Mouse (Mus musculus) midbrain, embryonic 12.5 days (tissue): ENCODE results near the gene Smyd3. TPM values are rescaled to one million over a fixed set of nuclear protein-coding genes. Genes with fewer than 3 reads are reported as not detected.
A peak's percentile ranks its signal among the peaks of the same experiment; 100 is the strongest.

Source experiments
- ATAC-seq: fragments of 200-750 bp; cut with Nextera tagmentation; 2 replicates; pipeline ENCODE4 v1.8.0; 2017; ENCODE audit warnings: low read depth, moderate TSS enrichment, moderate library complexity; ENCODE audit not compliant: low FRiP score
- H3K27ac ChIP-seq: fragments of 300-500 bp; sonication (generic); replicated peaks from 2 replicates; pipeline ENCODE4 v1.5.1; 2016; ENCODE audit warnings: mild to moderate bottlenecking
- H3K27me3 ChIP-seq: fragments of 300-500 bp; sonication (generic); 2 replicates; pipeline ENCODE4 v1.6.1; 2016; ENCODE audit warnings: mild to moderate bottlenecking
- H3K36me3 ChIP-seq: fragments of 300-500 bp; sonication (generic); 2 replicates; pipeline ENCODE4 v1.6.1; 2016
- H3K4me1 ChIP-seq: fragments of 300-500 bp; sonication (generic); 2 replicates; pipeline ENCODE4 v1.6.1; 2016
- H3K4me2 ChIP-seq: fragments of 300-500 bp; sonication (generic); replicated peaks from 2 replicates; pipeline ENCODE4 v1.6.1; 2016; ENCODE audit warnings: mild to moderate bottlenecking, moderate library complexity
- H3K4me3 ChIP-seq: fragments of 300-500 bp; sonication (generic); 2 replicates; pipeline ENCODE4 v1.5.1; 2016; ENCODE audit warnings: mild to moderate bottlenecking
- H3K9ac ChIP-seq: fragments of 300-500 bp; sonication (generic); replicated peaks from 2 replicates; pipeline ENCODE4 v1.6.1; 2016; ENCODE audit warnings: mild to moderate bottlenecking, moderate library complexity
- H3K9me3 ChIP-seq: fragments of 300-500 bp; sonication (generic); 2 replicates; pipeline ENCODE4 v1.6.1; 2016; ENCODE audit warnings: mild to moderate bottlenecking
- WGBS: fragments of 180-500 bp; shearing (Covaris S2); methylation state at CpG from one replicate; pipeline ENCODE4 v1.1.7; 2016; 5-methylcytosine and 5-hydroxymethylcytosine counted together
- polyA plus RNA-seq: library from polyadenylated mRNA; unstranded; fragments of >200 nt; fragmentation: Nextera tagmentation; extraction: Ambion mirVana; gene quantifications from 2 replicates; pipeline ENCODE4 v1.2.1, GENCODE M21; 2016

The Smyd3 gene
- polyA plus RNA-seq, 1 experiment from 2014 or later: 14.3 TPM

- Histone ChIP-seq H3K27me3 (no peaks in the 10 kb centered on the region), H3K36me3 (no peaks in the 10 kb centered on the region), H3K27ac (no peak overlapping the region), H3K4me2 (no peak overlapping the region), H3K9me3 (no peaks in the 10 kb centered on the region), H3K4me1 (peaks cover 4% of the 10 kb centered on the region; the same call in 1 of the 2 replicates), H3K9ac (no peak overlapping the region), H3K4me3 (no peak overlapping the region)
- WGBS: 89% methylated on average over 7 of the region's 7 CpGs
- ATAC-seq: no peak
These were observed 444.0 kb downstream of the Smyd3 start for GRCm38 (mm10) chr1:179073846-179074245.

GRCm38 (mm10) chr1:179072935-179073654, 444.7 kb downstream of the Smyd3 start:
- Histone ChIP-seq H3K9ac (no peak overlapping the region), H3K27ac (no peak overlapping the region), H3K4me1 (peaks cover 4% of the 10 kb centered on the region; the same call in 1 of the 2 replicates), H3K27me3 (no peaks in the 10 kb centered on the region), H3K9me3 (no peaks in the 10 kb centered on the region), H3K4me2 (no peak overlapping the region), H3K36me3 (no peaks in the 10 kb centered on the region), H3K4me3 (no peak overlapping the region)
- WGBS: 59% methylated on average over 11 of the region's 11 CpGs
- ATAC-seq: no peak

- Histone ChIP-seq H3K36me3 (no peaks in the 10 kb centered on the region), H3K27me3 (no peaks in the 10 kb centered on the region), H3K27ac (no peak overlapping the region), H3K9me3 (no peaks in the 10 kb centered on the region), H3K9ac (no peak overlapping the region), H3K4me2 (no peak overlapping the region), H3K4me3 (no peak overlapping the region), H3K4me1 (peaks cover 4% of the 10 kb centered on the region; the same call in 1 of the 2 replicates)
- no peak for ATAC-seq
- 32% methylated on average over 1 of the region's 1 CpGs for WGBS
These were observed 445.4 kb downstream of the Smyd3 start for GRCm38 (mm10) chr1:179072406-179072805.

GRCm38 (mm10) chr1:179068990-179069389, 448.9 kb downstream of the Smyd3 start:
- H3K27ac ChIP-seq: no peak overlapping the region
- peaks cover 14% of the 10 kb centered on the region for H3K4me1 ChIP-seq
- 77% methylated on average over 1 of the region's 1 CpGs for WGBS
- no peak for ATAC-seq
- no peak overlapping the region for H3K9ac ChIP-seq
- H3K27me3 ChIP-seq: no peaks in the 10 kb centered on the region
- no peaks in the 10 kb centered on the region for H3K36me3 ChIP-seq
- H3K4me2 ChIP-seq: no peak overlapping the region
- H3K9me3 ChIP-seq: no peaks in the 10 kb centered on the region
- no peak overlapping the region for H3K4me3 ChIP-seq

GRCm38 (mm10) chr1:179065294-179065601, 452.6 kb downstream of the Smyd3 start:
- peaks cover 30% of the 10 kb centered on the region for H3K4me1 ChIP-seq
- no peak overlapping the region for H3K27ac ChIP-seq
- no peak overlapping the region for H3K4me3 ChIP-seq
- ATAC-seq: no peak
- H3K9me3 ChIP-seq: no peaks in the 10 kb centered on the region
- H3K36me3 ChIP-seq: no peaks in the 10 kb centered on the region
- 36% methylated on average over 2 of the region's 2 CpGs for WGBS
- no peaks in the 10 kb centered on the region for H3K27me3 ChIP-seq
- no peak overlapping the region for H3K4me2 ChIP-seq
- H3K9ac ChIP-seq: no peak overlapping the region

GRCm38 (mm10) chr1:179064601-179065293, 453.1 kb downstream of the Smyd3 start:
- no peaks in the 10 kb centered on the region for H3K36me3 ChIP-seq
- no peak overlapping the region for H3K4me3 ChIP-seq
- no peak overlapping the region for H3K27ac ChIP-seq
- no peak overlapping the region for H3K9ac ChIP-seq
- 81% methylated on average over 14 of the region's 14 CpGs for WGBS
- no peaks in the 10 kb centered on the region for H3K9me3 ChIP-seq
- H3K4me2 ChIP-seq: no peak overlapping the region
- peaks cover 35% of the 10 kb centered on the region for H3K4me1 ChIP-seq
- 0 out of 2 replicates have a peak, but pooled peaks cover 1% of the 10 kb centered on the region for H3K27me3 ChIP-seq
- no peak for ATAC-seq

- no peak overlapping the region for H3K27ac ChIP-seq
- H3K9ac ChIP-seq: no peak overlapping the region
- H3K4me3 ChIP-seq: no peak overlapping the region
- 0 out of 2 replicates have a peak, but pooled peaks cover 6% of the 10 kb centered on the region for H3K27me3 ChIP-seq
- ATAC-seq: 0 out of 2 replicates have a peak, but pooled peaks have one; percentile 27
- 44% methylated on average over 9 of the region's 9 CpGs for WGBS
- H3K36me3 ChIP-seq: no peaks in the 10 kb centered on the region
- H3K4me2 ChIP-seq: no peak overlapping the region
- H3K9me3 ChIP-seq: no peaks in the 10 kb centered on the region
- peaks cover 36% of the 10 kb centered on the region for H3K4me1 ChIP-seq
These were observed 456.1 kb downstream of the Smyd3 start for GRCm38 (mm10) chr1:179061759-179062168.

GRCm38 (mm10) chr1:179061053-179061452, 456.8 kb downstream of the Smyd3 start:
- no peak for ATAC-seq
- H3K27ac ChIP-seq: no peak overlapping the region
- WGBS: 77% methylated on average over 4 of the region's 4 CpGs

GRCm38 (mm10) chr1:179060113-179060955, 457.5 kb downstream of the Smyd3 start:
- Histone ChIP-seq H3K4me3 (no peak overlapping the region), H3K4me2 (no peak overlapping the region), H3K9me3 (no peaks in the 10 kb centered on the region), H3K4me1 (peaks cover 31% of the 10 kb centered on the region), H3K27ac (no peak overlapping the region), H3K9ac (no peak overlapping the region), H3K36me3 (no peaks in the 10 kb centered on the region), H3K27me3 (0 out of 2 replicates have a peak, but pooled peaks cover 6% of the 10 kb centered on the region)
- WGBS: 54% methylated on average over 18 of the region's 18 CpGs
- ATAC-seq: peak; percentile 60; the same call in 1 of the 2 replicates

More at GRCm38 (mm10) chr1:179061053-179061452, 456.8 kb downstream of the Smyd3 start:
- Histone ChIP-seq H3K36me3 (no peaks in the 10 kb centered on the region), H3K9ac (no peak overlapping the region), H3K4me1 (peaks cover 36% of the 10 kb centered on the region), H3K27me3 (0 out of 2 replicates have a peak, but pooled peaks cover 6% of the 10 kb centered on the region), H3K4me3 (no peak overlapping the region), H3K9me3 (no peaks in the 10 kb centered on the region), H3K4me2 (no peak overlapping the region)

- no peaks in the 10 kb centered on the region for H3K36me3 ChIP-seq
- H3K4me3 ChIP-seq: no peak overlapping the region
- H3K4me1 ChIP-seq: peaks cover 31% of the 10 kb centered on the region
- no peak overlapping the region for H3K27ac ChIP-seq
- H3K9ac ChIP-seq: no peak overlapping the region
- no peak for ATAC-seq
- 0 out of 2 replicates have a peak, but pooled peaks cover 6% of the 10 kb centered on the region for H3K27me3 ChIP-seq
- no peak overlapping the region for H3K4me2 ChIP-seq
- H3K9me3 ChIP-seq: no peaks in the 10 kb centered on the region
- WGBS: 87% methylated on average over 15 of the region's 15 CpGs
These were observed 458.3 kb downstream of the Smyd3 start for GRCm38 (mm10) chr1:179059286-179060112.

GRCm38 (mm10) chr1:179058675-179059074, 459.2 kb downstream of the Smyd3 start:
- 0 out of 2 replicates have a peak, but pooled peaks cover 6% of the 10 kb centered on the region for H3K27me3 ChIP-seq
- no peak overlapping the region for H3K4me2 ChIP-seq
- ATAC-seq: no peak
- no peak overlapping the region for H3K27ac ChIP-seq
- H3K36me3 ChIP-seq: no peaks in the 10 kb centered on the region
- H3K9ac ChIP-seq: no peak overlapping the region
- peaks cover 33% of the 10 kb centered on the region for H3K4me1 ChIP-seq
- H3K9me3 ChIP-seq: no peaks in the 10 kb centered on the region
- H3K4me3 ChIP-seq: no peak overlapping the region
- WGBS: 81% methylated on average over 4 of the region's 4 CpGs
